Mouse (Mus musculus) midbrain, embryonic 15.5 days (tissue): ENCODE data around the gene Itga6. TPM values are rescaled to one million over a fixed set of nuclear protein-coding genes. Genes with fewer than 3 reads are reported as not detected.

Experiments
- ATAC-seq: fragments of 200-750 bp; cut with Nextera tagmentation; replicated peaks from 2 replicates; pipeline ENCODE4 v1.8.0; 2017; ENCODE audit warnings: moderate TSS enrichment
- H3K27ac ChIP-seq: fragments of 300-500 bp; sonication (generic); 2 replicates; pipeline ENCODE4 v1.5.1; 2015; ENCODE audit warnings: mild to moderate bottlenecking, inconsistent platforms
- H3K27me3 ChIP-seq: fragments of 300-500 bp; sonication (generic); replicated peaks from 2 replicates; pipeline ENCODE4 v1.6.1; 2015; ENCODE audit warnings: inconsistent platforms
- H3K36me3 ChIP-seq: fragments of 300-500 bp; sonication (generic); replicated peaks from 2 replicates; pipeline ENCODE4 v1.6.1; 2015; ENCODE audit warnings: inconsistent platforms
- H3K4me1 ChIP-seq: fragments of 300-500 bp; sonication (generic); 2 replicates; pipeline ENCODE4 v1.6.1; 2015; ENCODE audit warnings: inconsistent platforms
- H3K4me2 ChIP-seq: fragments of 300-500 bp; sonication (generic); 2 replicates; pipeline ENCODE4 v1.6.1; 2015; ENCODE audit warnings: inconsistent platforms, mild to moderate bottlenecking, moderate library complexity
- H3K4me3 ChIP-seq: fragments of 300-500 bp; sonication (generic); 2 replicates; pipeline ENCODE4 v1.5.1; 2015; ENCODE audit warnings: mild to moderate bottlenecking, inconsistent platforms
- H3K9ac ChIP-seq: fragments of 300-500 bp; sonication (generic); 2 replicates; pipeline ENCODE4 v1.6.1; 2015; ENCODE audit warnings: mild to moderate bottlenecking, inconsistent platforms
- H3K9me3 ChIP-seq: fragments of 300-500 bp; sonication (generic); 2 replicates; pipeline ENCODE4 v1.6.1; 2016; ENCODE audit warnings: inconsistent platforms
- WGBS: fragments of 180-500 bp; shearing (Covaris S2); methylation state at CpG from one replicate; pipeline ENCODE4 v1.1.7; 2015; ENCODE audit warnings: mixed read lengths; 5-methylcytosine and 5-hydroxymethylcytosine counted together
- polyA plus RNA-seq: library from polyadenylated mRNA; unstranded; fragments of >200 nt; fragmentation: Nextera tagmentation; extraction: Ambion mirVana; gene quantifications from 2 replicates; pipeline ENCODE4 v1.2.1, GENCODE M21; 2015

The Itga6 gene
- polyA plus RNA-seq, 1 experiment from 2014 or later = 19.2 TPM

- H3K4me2 ChIP-seq = no peak overlapping the region
- H3K4me3 ChIP-seq = no peak overlapping the region
- no peaks in the 10 kb centered on the region; the same call in 1 of the 2 replicates for H3K27me3 ChIP-seq
- ATAC-seq = no peak
- H3K27ac ChIP-seq = no peak overlapping the region
- H3K9me3 ChIP-seq = no peaks in the 10 kb centered on the region
- no peaks in the 10 kb centered on the region for H3K36me3 ChIP-seq
- 76% methylated on average over 6 of the region's 6 CpGs for WGBS
- H3K4me1 ChIP-seq = no peaks in the 10 kb centered on the region
- H3K9ac ChIP-seq = no peak overlapping the region
Observed at GRCm38 (mm10) chr2:71794139-71794538, 48.7 kb downstream of the Itga6 start.

GRCm38 (mm10) chr2:71796787-71797186 lies 51.4 kb downstream of the Itga6 start:
- no peak overlapping the region for H3K9ac ChIP-seq
- no peak for ATAC-seq
- H3K27ac ChIP-seq = no peak overlapping the region
- H3K4me2 ChIP-seq = no peak overlapping the region
- H3K27me3 ChIP-seq = no peaks in the 10 kb centered on the region
- no peaks in the 10 kb centered on the region for H3K36me3 ChIP-seq
- WGBS = 77% methylated on average over 6 of the region's 6 CpGs
- no peak overlapping the region for H3K4me3 ChIP-seq
- no peaks in the 10 kb centered on the region for H3K9me3 ChIP-seq
- no peaks in the 10 kb centered on the region for H3K4me1 ChIP-seq

GRCm38 (mm10) chr2:71800798-71801197 lies 55.4 kb downstream of the Itga6 start:
- Histone ChIP-seq H3K27me3 (no peaks in the 10 kb centered on the region), H3K9ac (no peak overlapping the region), H3K4me1 (no peaks in the 10 kb centered on the region), H3K9me3 (no peaks in the 10 kb centered on the region), H3K4me2 (no peak overlapping the region), H3K27ac (no peak overlapping the region), H3K4me3 (no peak overlapping the region), H3K36me3 (no peaks in the 10 kb centered on the region)
- ATAC-seq = no peak
- WGBS = 75% methylated on average over 6 of the region's 6 CpGs

GRCm38 (mm10) chr2:71801691-71802090 lies 56.3 kb downstream of the Itga6 start:
- H3K27ac ChIP-seq = no peak overlapping the region
- no peak overlapping the region for H3K9ac ChIP-seq
- WGBS = 72% methylated on average over 7 of the region's 7 CpGs
- H3K9me3 ChIP-seq = no peaks in the 10 kb centered on the region
- no peaks in the 10 kb centered on the region for H3K27me3 ChIP-seq
- H3K4me2 ChIP-seq = no peak overlapping the region
- H3K4me3 ChIP-seq = no peak overlapping the region
- no peak for ATAC-seq
- no peaks in the 10 kb centered on the region for H3K36me3 ChIP-seq
- no peaks in the 10 kb centered on the region for H3K4me1 ChIP-seq

- H3K27ac ChIP-seq = no peak overlapping the region
- no peaks in the 10 kb centered on the region for H3K4me1 ChIP-seq
- ATAC-seq = no peak
- H3K36me3 ChIP-seq = no peaks in the 10 kb centered on the region
- WGBS = 85% methylated on average over 4 of the region's 4 CpGs
- H3K27me3 ChIP-seq = no peaks in the 10 kb centered on the region
- H3K9ac ChIP-seq = no peak overlapping the region
- H3K4me3 ChIP-seq = no peak overlapping the region
- H3K4me2 ChIP-seq = no peak overlapping the region
- no peaks in the 10 kb centered on the region for H3K9me3 ChIP-seq
Observed at GRCm38 (mm10) chr2:71802131-71802530, 56.7 kb downstream of the Itga6 start.

GRCm38 (mm10) chr2:71805120-71805519 lies 59.7 kb downstream of the Itga6 start:
- no peak for ATAC-seq
- H3K9ac ChIP-seq = no peak overlapping the region
- H3K36me3 ChIP-seq = no peaks in the 10 kb centered on the region
- no peak overlapping the region for H3K27ac ChIP-seq
- no peak overlapping the region for H3K4me3 ChIP-seq
- WGBS = 92% methylated on average over 7 of the region's 7 CpGs
- no peaks in the 10 kb centered on the region for H3K4me1 ChIP-seq
- H3K27me3 ChIP-seq = no peaks in the 10 kb centered on the region
- no peaks in the 10 kb centered on the region for H3K9me3 ChIP-seq
- no peak overlapping the region for H3K4me2 ChIP-seq

- Histone ChIP-seq H3K4me3 (no peak overlapping the region), H3K36me3 (no peaks in the 10 kb centered on the region), H3K4me2 (no peak overlapping the region), H3K4me1 (no peaks in the 10 kb centered on the region), H3K9ac (no peak overlapping the region), H3K9me3 (no peaks in the 10 kb centered on the region), H3K27me3 (no peaks in the 10 kb centered on the region), H3K27ac (no peak overlapping the region)
- no peak for ATAC-seq
- WGBS = 74% methylated on average over 11 of the region's 11 CpGs
Observed at GRCm38 (mm10) chr2:71805611-71806567, 60.5 kb downstream of the Itga6 start.

- Histone ChIP-seq H3K9ac (no peak overlapping the region), H3K9me3 (no peaks in the 10 kb centered on the region), H3K27ac (no peak overlapping the region), H3K4me2 (no peak overlapping the region), H3K4me1 (peaks cover 7% of the 10 kb centered on the region; the same call in 1 of the 2 replicates), H3K36me3 (no peaks in the 10 kb centered on the region), H3K27me3 (no peaks in the 10 kb centered on the region; the same call in 1 of the 2 replicates), H3K4me3 (no peak overlapping the region)
- 91% methylated on average over 10 of the region's 10 CpGs for WGBS
- ATAC-seq = no peak
Observed at GRCm38 (mm10) chr2:71809289-71809860, 64.0 kb downstream of the Itga6 start.

GRCm38 (mm10) chr2:71810010-71810409 lies 64.6 kb downstream of the Itga6 start:
- no peak for ATAC-seq
- Histone ChIP-seq H3K4me1 (peaks cover 8% of the 10 kb centered on the region; the same call in 1 of the 2 replicates), H3K36me3 (no peaks in the 10 kb centered on the region), H3K9me3 (no peaks in the 10 kb centered on the region), H3K4me2 (no peak overlapping the region), H3K4me3 (no peak overlapping the region), H3K27ac (no peak overlapping the region), H3K27me3 (no peaks in the 10 kb centered on the region; the same call in 1 of the 2 replicates), H3K9ac (no peak overlapping the region)
- 91% methylated on average over 11 of the region's 11 CpGs for WGBS

- WGBS = 65% methylated on average over 6 of the region's 6 CpGs
- peaks cover 12% of the 10 kb centered on the region for H3K4me1 ChIP-seq
- H3K36me3 ChIP-seq = no peaks in the 10 kb centered on the region
- H3K4me2 ChIP-seq = no peak overlapping the region
- no peaks in the 10 kb centered on the region for H3K9me3 ChIP-seq
- H3K9ac ChIP-seq = no peak overlapping the region
- no peak overlapping the region for H3K27ac ChIP-seq
- H3K27me3 ChIP-seq = no peaks in the 10 kb centered on the region; the same call in 1 of the 2 replicates
- H3K4me3 ChIP-seq = no peak overlapping the region
- no peak for ATAC-seq
Observed at GRCm38 (mm10) chr2:71810906-71811305, 65.5 kb downstream of the Itga6 start.

- Histone ChIP-seq H3K4me1 (peaks cover 17% of the 10 kb centered on the region), H3K9ac (no peak overlapping the region), H3K4me3 (no peak overlapping the region), H3K4me2 (no peak overlapping the region), H3K27me3 (no peaks in the 10 kb centered on the region; the same call in 1 of the 2 replicates), H3K9me3 (no peaks in the 10 kb centered on the region), H3K36me3 (no peaks in the 10 kb centered on the region), H3K27ac (no peak overlapping the region)
- WGBS = 36% methylated on average over 12 of the region's 12 CpGs
- peak; percentile 83 for ATAC-seq
Observed at GRCm38 (mm10) chr2:71812221-71813021, 67.0 kb downstream of the Itga6 start.

GRCm38 (mm10) chr2:71813022-71813358 lies 67.6 kb downstream of the Itga6 start:
- no peak overlapping the region for H3K27ac ChIP-seq
- H3K4me3 ChIP-seq = no peak overlapping the region
- WGBS = 78% methylated on average over 6 of the region's 9 CpGs
- no peaks in the 10 kb centered on the region; the same call in 1 of the 2 replicates for H3K27me3 ChIP-seq
- peaks cover 17% of the 10 kb centered on the region for H3K4me1 ChIP-seq
- no peaks in the 10 kb centered on the region for H3K9me3 ChIP-seq
- H3K4me2 ChIP-seq = no peak overlapping the region
- no peak; the same call in 1 of the 2 replicates for ATAC-seq
- H3K9ac ChIP-seq = no peak overlapping the region
- H3K36me3 ChIP-seq = no peaks in the 10 kb centered on the region
